Mouse (Mus musculus): Measurements from ENCODE around the gene Mthfd1. TPM values are rescaled to one million over a fixed set of nuclear protein-coding genes. Genes with fewer than 3 reads are reported as not detected.

The Mthfd1 gene
- polyA plus RNA-seq, 1 experiment from 2014 or later: 80.2 TPM

- no peaks in the 10 kb centered on the region; the same call in 1 of the 2 replicates for H3K36me3 ChIP-seq (ENCODE audit: control insufficient read depth, insufficient read depth, low read length)
- WGBS: 93% methylated on average over 17 of the region's 17 CpGs
- no peak for ATAC-seq (replicated peaks; ENCODE audit: low FRiP score)
Observed at GRCm38 (mm10) chr12:76282532-76283173, 27.6 kb downstream of the Mthfd1 start.

GRCm38 (mm10) chr12:76285418-76285817 is 30.3 kb downstream of the Mthfd1 start:
- DNase-seq (ENCODE audit: low spot score) (no peak), ATAC-seq (replicated peaks; ENCODE audit: low FRiP score) (no peak)
- H3K9ac ChIP-seq (ENCODE audit: low read length): no peak overlapping the region
- H3K4me3 ChIP-seq (ENCODE audit: low read depth, low read length): no peak overlapping the region
- H3K9me3 ChIP-seq (ENCODE audit: control insufficient read depth, low read length): no peaks in the 10 kb centered on the region
- H3K4me2 ChIP-seq (ENCODE audit: low read depth, low read length, severe bottlenecking): no peak overlapping the region
- no peaks in the 10 kb centered on the region; the same call in 1 of the 2 replicates for H3K36me3 ChIP-seq (ENCODE audit: control insufficient read depth, insufficient read depth, low read length)
- peaks cover 5% of the 10 kb centered on the region for H3K4me1 ChIP-seq (replicated peaks; ENCODE audit: control insufficient read depth, insufficient read depth, low read length)
- H3K27ac ChIP-seq (ENCODE audit: low read depth, low read length): no peak overlapping the region
- no peaks in the 10 kb centered on the region for H3K27me3 ChIP-seq (ENCODE audit: control insufficient read depth, insufficient read depth, low read length)
- WGBS: 96% methylated on average over 6 of the region's 6 CpGs

More at GRCm38 (mm10) chr12:76282532-76283173, 27.6 kb downstream of the Mthfd1 start:
- H3K9me3 ChIP-seq (ENCODE audit: control insufficient read depth, low read length): no peaks in the 10 kb centered on the region
- no peak for DNase-seq (ENCODE audit: low spot score)
- no peak overlapping the region for H3K27ac ChIP-seq (ENCODE audit: low read depth, low read length)
- no peak overlapping the region for H3K4me2 ChIP-seq (ENCODE audit: low read depth, low read length, severe bottlenecking)
- no peaks in the 10 kb centered on the region for H3K27me3 ChIP-seq (ENCODE audit: control insufficient read depth, insufficient read depth, low read length)
- H3K4me3 ChIP-seq (ENCODE audit: low read depth, low read length): no peak overlapping the region
- H3K4me1 ChIP-seq (replicated peaks; ENCODE audit: control insufficient read depth, insufficient read depth, low read length): peaks cover 5% of the 10 kb centered on the region
- H3K9ac ChIP-seq (ENCODE audit: low read length): no peak overlapping the region

DNA sequence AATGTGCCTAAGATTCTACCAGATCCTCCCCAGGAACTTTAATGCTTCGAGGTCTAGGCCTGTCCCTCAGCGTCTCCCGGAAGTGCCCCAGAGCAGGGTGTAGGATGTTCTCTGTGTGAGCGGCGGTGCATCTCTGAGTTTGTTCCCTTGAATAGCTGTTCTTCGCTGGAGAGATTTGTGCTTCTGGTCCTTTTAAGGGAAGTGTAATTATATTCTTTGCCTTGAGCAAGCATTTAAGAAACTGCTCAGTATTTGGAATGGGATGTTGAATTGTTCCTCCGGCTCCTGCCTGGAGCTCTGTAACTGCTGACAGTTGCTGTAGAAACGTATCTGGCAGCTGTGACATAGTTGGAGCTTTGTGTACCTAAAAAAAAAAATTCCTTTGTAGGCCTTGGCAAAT is 32.9 kb downstream of the Mthfd1 start:
- H3K9me3 ChIP-seq (ENCODE audit: control insufficient read depth, low read length): no peaks in the 10 kb centered on the region
- H3K36me3 ChIP-seq (ENCODE audit: control insufficient read depth, insufficient read depth, low read length): no peaks in the 10 kb centered on the region; the same call in 1 of the 2 replicates
- H3K27me3 ChIP-seq (ENCODE audit: control insufficient read depth, insufficient read depth, low read length): no peaks in the 10 kb centered on the region
- WGBS: 63% methylated on average over 8 of the region's 8 CpGs
- no peak overlapping the region for H3K4me2 ChIP-seq (ENCODE audit: low read depth, low read length, severe bottlenecking)
- DNase-seq (ENCODE audit: low spot score) (no peak), ATAC-seq (replicated peaks; ENCODE audit: low FRiP score) (no peak)
- H3K4me3 ChIP-seq (ENCODE audit: low read depth, low read length): no peak overlapping the region
- H3K27ac ChIP-seq (ENCODE audit: low read depth, low read length): peak overlapping the region; percentile 50; the same call in 1 of the 2 replicates
- no peak overlapping the region; the same call in 1 of the 2 replicates for H3K9ac ChIP-seq (ENCODE audit: low read length)
- H3K4me1 ChIP-seq (replicated peaks; ENCODE audit: control insufficient read depth, insufficient read depth, low read length): peaks cover 2% of the 10 kb centered on the region; the same call in 1 of the 2 replicates

GRCm38 (mm10) chr12:76288494-76288893 is 33.4 kb downstream of the Mthfd1 start:
- 81% methylated on average over 5 of the region's 5 CpGs for WGBS
- no peaks in the 10 kb centered on the region for H3K36me3 ChIP-seq (ENCODE audit: control insufficient read depth, insufficient read depth, low read length)
- no peak for DNase-seq (ENCODE audit: low spot score)

GRCm38 (mm10) chr12:76289428-76289827 is 34.3 kb downstream of the Mthfd1 start:
- no peaks in the 10 kb centered on the region for H3K27me3 ChIP-seq (ENCODE audit: control insufficient read depth, insufficient read depth, low read length)
- peaks cover 2% of the 10 kb centered on the region; the same call in 1 of the 2 replicates for H3K4me1 ChIP-seq (replicated peaks; ENCODE audit: control insufficient read depth, insufficient read depth, low read length)
- ATAC-seq (replicated peaks; ENCODE audit: low FRiP score) (no peak), DNase-seq (ENCODE audit: low spot score) (no peak)
- H3K36me3 ChIP-seq (ENCODE audit: control insufficient read depth, insufficient read depth, low read length): no peaks in the 10 kb centered on the region
- WGBS: 95% methylated on average over 12 of the region's 12 CpGs
- H3K4me3 ChIP-seq (ENCODE audit: low read depth, low read length): no peak overlapping the region
- no peak overlapping the region for H3K4me2 ChIP-seq (ENCODE audit: low read depth, low read length, severe bottlenecking)
- no peak overlapping the region for H3K27ac ChIP-seq (ENCODE audit: low read depth, low read length)
- H3K9ac ChIP-seq (ENCODE audit: low read length): no peak overlapping the region
- no peaks in the 10 kb centered on the region for H3K9me3 ChIP-seq (ENCODE audit: control insufficient read depth, low read length)

More at GRCm38 (mm10) chr12:76288494-76288893, 33.4 kb downstream of the Mthfd1 start:
- Histone ChIP-seq H3K4me1 (replicated peaks; ENCODE audit: control insufficient read depth, insufficient read depth, low read length) (peaks cover 2% of the 10 kb centered on the region; the same call in 1 of the 2 replicates), H3K27ac (ENCODE audit: low read depth, low read length) (no peak overlapping the region), H3K9me3 (ENCODE audit: control insufficient read depth, low read length) (no peaks in the 10 kb centered on the region), H3K4me3 (ENCODE audit: low read depth, low read length) (no peak overlapping the region), H3K9ac (ENCODE audit: low read length) (no peak overlapping the region), H3K27me3 (ENCODE audit: control insufficient read depth, insufficient read depth, low read length) (no peaks in the 10 kb centered on the region), H3K4me2 (ENCODE audit: low read depth, low read length, severe bottlenecking) (no peak overlapping the region)
- ATAC-seq (replicated peaks; ENCODE audit: low FRiP score): no peak

GRCm38 (mm10) chr12:76290271-76290670 is 35.2 kb downstream of the Mthfd1 start:
- peaks cover 2% of the 10 kb centered on the region; the same call in 1 of the 2 replicates for H3K4me1 ChIP-seq (replicated peaks; ENCODE audit: control insufficient read depth, insufficient read depth, low read length)
- H3K27ac ChIP-seq (ENCODE audit: low read depth, low read length): no peak overlapping the region
- WGBS: 93% methylated on average over 2 of the region's 2 CpGs
- no peak overlapping the region for H3K9ac ChIP-seq (ENCODE audit: low read length)
- H3K9me3 ChIP-seq (ENCODE audit: control insufficient read depth, low read length): no peaks in the 10 kb centered on the region
- ATAC-seq (replicated peaks; ENCODE audit: low FRiP score) (no peak), DNase-seq (ENCODE audit: low spot score) (no peak)
- no peaks in the 10 kb centered on the region for H3K27me3 ChIP-seq (ENCODE audit: control insufficient read depth, insufficient read depth, low read length)
- no peak overlapping the region for H3K4me2 ChIP-seq (ENCODE audit: low read depth, low read length, severe bottlenecking)
- H3K4me3 ChIP-seq (ENCODE audit: low read depth, low read length): no peak overlapping the region
- no peaks in the 10 kb centered on the region; the same call in 1 of the 2 replicates for H3K36me3 ChIP-seq (ENCODE audit: control insufficient read depth, insufficient read depth, low read length)

DNA sequence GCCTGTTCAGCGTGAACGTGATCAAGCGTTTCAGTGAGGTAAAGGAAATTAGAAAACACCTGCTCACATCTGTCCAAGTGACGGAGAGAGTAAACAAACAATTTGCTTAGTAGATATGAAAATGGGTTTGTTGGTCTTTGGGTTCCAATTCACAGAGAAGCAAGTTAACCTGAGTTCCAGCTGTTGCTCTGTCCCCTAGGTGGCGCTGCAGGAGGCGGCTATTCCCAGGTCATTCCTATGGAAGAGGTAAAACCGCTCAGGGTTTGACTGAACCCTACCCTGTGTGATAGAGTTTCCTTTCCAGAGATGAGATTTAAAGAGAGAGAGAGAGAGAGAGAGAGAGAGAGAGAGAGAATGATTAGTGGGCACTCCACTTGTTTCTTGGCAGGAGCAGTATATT is 38.1 kb downstream of the Mthfd1 start:
- Histone ChIP-seq H3K36me3 (ENCODE audit: control insufficient read depth, insufficient read depth, low read length) (no peaks in the 10 kb centered on the region; the same call in 1 of the 2 replicates), H3K9me3 (ENCODE audit: control insufficient read depth, low read length) (no peaks in the 10 kb centered on the region), H3K27ac (ENCODE audit: low read depth, low read length) (no peak overlapping the region), H3K9ac (ENCODE audit: low read length) (no peak overlapping the region), H3K4me3 (ENCODE audit: low read depth, low read length) (no peak overlapping the region), H3K27me3 (ENCODE audit: control insufficient read depth, insufficient read depth, low read length) (no peaks in the 10 kb centered on the region), H3K4me2 (ENCODE audit: low read depth, low read length, severe bottlenecking) (no peak overlapping the region), H3K4me1 (replicated peaks; ENCODE audit: control insufficient read depth, insufficient read depth, low read length) (no peaks in the 10 kb centered on the region)
- 62% methylated on average over 7 of the region's 7 CpGs for WGBS
- DNase-seq (ENCODE audit: low spot score) (peak; percentile 82), ATAC-seq (replicated peaks; ENCODE audit: low FRiP score) (no peak)

GRCm38 (mm10) chr12:76297830-76298229 is 42.7 kb downstream of the Mthfd1 start:
- no peaks in the 10 kb centered on the region for H3K9me3 ChIP-seq (ENCODE audit: control insufficient read depth, low read length)
- H3K27ac ChIP-seq (ENCODE audit: low read depth, low read length): no peak overlapping the region
- H3K36me3 ChIP-seq (ENCODE audit: control insufficient read depth, insufficient read depth, low read length): no peaks in the 10 kb centered on the region; the same call in 1 of the 2 replicates
- DNase-seq (ENCODE audit: low spot score) (no peak), ATAC-seq (replicated peaks; ENCODE audit: low FRiP score) (no peak)
- H3K9ac ChIP-seq (ENCODE audit: low read length): no peak overlapping the region
- H3K4me3 ChIP-seq (ENCODE audit: low read depth, low read length): no peak overlapping the region
- no peaks in the 10 kb centered on the region for H3K27me3 ChIP-seq (ENCODE audit: control insufficient read depth, insufficient read depth, low read length)
- H3K4me2 ChIP-seq (ENCODE audit: low read depth, low read length, severe bottlenecking): no peak overlapping the region
- no peaks in the 10 kb centered on the region for H3K4me1 ChIP-seq (replicated peaks; ENCODE audit: control insufficient read depth, insufficient read depth, low read length)
- 87% methylated on average over 5 of the region's 5 CpGs for WGBS
